Mouse (Mus musculus): ENCODE measurements around the gene Rnd2.

DNA sequence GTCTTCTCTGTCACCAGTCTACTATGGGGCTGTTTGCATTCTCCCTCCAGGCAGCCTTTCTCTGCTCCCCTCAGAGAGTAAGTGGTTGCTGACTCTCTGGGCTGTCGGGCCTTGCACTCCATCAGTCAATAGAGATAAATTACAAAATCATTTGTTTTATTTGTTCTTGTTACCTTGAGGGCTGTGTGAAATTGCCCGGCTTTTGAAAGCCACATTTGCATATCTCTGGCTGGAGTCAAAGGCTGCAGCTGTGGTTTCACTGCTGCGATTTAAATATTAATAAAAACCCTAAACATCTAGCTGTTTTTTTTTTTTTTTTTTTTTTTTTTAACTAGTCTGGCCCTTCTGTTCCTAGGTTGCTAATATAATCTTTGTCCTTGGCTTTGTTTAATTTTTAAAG is 19.0 kb downstream of the Rnd2 start:
- TF ChIP-seq CTCF (IDR thresholded peaks at IDR 0.05; ENCODE audit: low read depth) (no peak), EP300 (IDR thresholded peaks at IDR 0.05; ENCODE audit: low read depth) (no peak)
